Mouse (Mus musculus) A20 (cell line): ENCODE data around the gene Cbx3.

Source experiments
- DNase-seq: peaks from one replicate; pipeline ENCODE4 v3.0.0-alpha.2; 2011; ENCODE audit warnings: low read depth, low spot score

Gene Cbx3

DNA sequence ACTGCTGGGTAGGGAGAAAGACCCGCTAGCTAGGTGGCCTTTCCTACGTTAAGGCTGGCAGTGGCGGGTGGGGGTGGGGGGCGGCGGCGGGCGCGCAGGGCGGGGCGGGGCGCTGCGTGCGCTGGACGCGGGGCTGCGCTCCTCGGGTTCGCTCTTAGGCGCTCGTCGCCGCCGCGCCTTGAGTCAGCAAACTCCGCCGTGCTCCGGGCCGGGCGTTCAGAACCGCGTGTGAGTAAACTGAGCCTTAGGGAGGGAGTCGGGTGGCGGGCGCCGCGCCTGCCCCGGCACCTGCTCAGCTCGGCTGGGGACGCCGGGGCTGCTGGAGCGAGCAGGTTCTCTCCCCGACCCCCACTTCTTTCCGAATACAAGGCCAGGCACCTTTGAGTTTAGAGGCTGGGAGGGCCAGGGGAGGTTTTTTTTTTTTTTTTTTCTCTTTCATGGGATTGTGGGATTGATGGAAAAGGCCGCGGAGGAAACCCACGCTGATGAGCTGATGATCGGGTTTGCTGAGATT lies 53.7 kb downstream of the Cbx3 start, which contains the start of gene Snx10:
Gene Snx10 (plus strand): TSS at position 95 of the 514 bp plus-strand sequence.
- DNase-seq, result peak; percentile 62

DNA sequence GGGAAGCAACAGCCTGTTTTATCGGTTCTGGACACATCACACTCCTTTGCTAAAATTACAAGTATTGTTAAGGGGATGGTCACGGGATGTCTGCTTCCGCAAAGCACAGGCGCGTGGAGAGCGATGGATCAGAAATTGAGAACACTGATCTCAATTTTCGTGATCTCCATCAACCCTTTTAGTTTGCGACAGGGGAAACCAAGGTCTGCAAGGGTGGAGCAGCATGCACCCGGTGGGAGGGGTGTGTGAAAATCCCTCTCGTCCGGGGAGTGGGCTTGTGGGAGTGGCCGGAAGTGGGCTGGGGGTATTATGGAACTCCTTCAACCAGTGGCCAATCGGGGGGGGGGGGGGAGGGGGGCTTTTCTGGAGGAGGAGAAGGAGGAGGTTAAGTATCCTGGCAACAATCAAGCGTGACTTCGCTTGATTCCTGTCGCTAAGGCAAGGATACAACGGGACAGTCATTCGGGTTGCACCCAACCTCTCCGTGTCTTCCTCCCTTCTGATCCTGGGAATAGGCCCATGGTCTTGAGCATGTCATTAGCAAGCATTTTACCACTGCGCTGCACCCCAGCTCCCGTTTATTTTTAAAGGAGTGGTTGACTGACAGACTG lies 54.3 kb downstream of the Cbx3 start:
- peak; percentile 71 for DNase-seq

DNA sequence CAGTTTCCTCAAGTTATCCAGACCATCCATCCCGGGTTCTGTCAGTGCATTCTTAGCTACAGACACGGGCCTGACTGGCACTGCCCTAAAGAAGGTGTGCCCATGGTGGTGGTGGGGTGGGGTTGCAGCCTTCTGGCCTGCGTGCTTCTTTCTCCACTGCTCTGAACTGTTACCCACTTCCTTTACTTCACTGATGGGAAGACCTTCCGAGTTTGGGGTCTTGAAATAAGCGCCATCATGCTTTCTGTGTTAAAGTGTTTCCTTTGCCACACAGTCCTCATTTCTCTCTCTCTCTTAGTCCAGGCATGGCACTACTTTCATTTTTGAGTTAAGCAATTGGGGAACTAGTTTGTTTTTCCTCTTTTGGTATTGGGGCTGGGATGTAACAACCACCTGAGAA lies 54.8 kb downstream of the Cbx3 start:
- peak; percentile 68 for DNase-seq

DNA sequence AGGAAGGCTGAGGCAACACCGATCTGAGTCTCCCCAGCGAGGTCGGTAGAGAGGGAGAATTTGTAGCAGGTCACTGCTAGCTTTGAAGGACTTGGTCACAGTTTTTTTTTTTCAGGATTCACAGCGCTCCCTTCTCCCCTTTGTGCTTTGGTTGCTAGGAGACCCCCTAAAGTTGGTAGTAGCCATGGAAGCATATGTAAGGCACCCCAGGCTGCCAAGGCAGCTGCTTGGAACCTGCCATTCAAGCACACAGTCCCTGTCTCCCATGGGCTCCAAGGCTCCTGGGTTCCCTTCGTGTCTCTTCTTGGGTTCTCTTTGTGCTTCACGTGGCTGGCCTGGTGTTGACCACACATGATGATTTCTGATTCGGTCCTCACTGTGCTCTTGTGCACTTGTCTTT lies 59.3 kb downstream of the Cbx3 start:
- no peak for DNase-seq
